Mouse (Mus musculus) granulocyte monocyte progenitor cell, adult 5-6 weeks (primary cell): Measurements from ENCODE around the gene Lgals12. TPM values are rescaled to one million over a fixed set of nuclear protein-coding genes. Genes with fewer than 3 reads are reported as not detected.

Source experiments
- ATAC-seq: replicated peaks from 2 replicates; pipeline ENCODE4 v1.8.0; 2016; ENCODE audit warnings: mild to moderate bottlenecking, moderate TSS enrichment, inconsistent platforms; ENCODE audit not compliant: poor library complexity, severe bottlenecking
- total RNA-seq, 2 experiments: library from RNA; stranded (forward) in 1 of 2; stranded (reverse) in 1 of 2; fragments of 200-712, 200-1000 nt in 1 of 2; fragments of >200 nt in 1 of 2; fragmentation: Nextera tagmentation in 1 of 2; gene quantifications; 2 replicates each; pipeline ENCODE4 v1.2.3; 2014 to 2017

Gene Lgals12
- not detected in 2 replicates for total RNA-seq (2014; fragmentation: Nextera tagmentation)
- not detected in 2 replicates for total RNA-seq (2017)

DNA sequence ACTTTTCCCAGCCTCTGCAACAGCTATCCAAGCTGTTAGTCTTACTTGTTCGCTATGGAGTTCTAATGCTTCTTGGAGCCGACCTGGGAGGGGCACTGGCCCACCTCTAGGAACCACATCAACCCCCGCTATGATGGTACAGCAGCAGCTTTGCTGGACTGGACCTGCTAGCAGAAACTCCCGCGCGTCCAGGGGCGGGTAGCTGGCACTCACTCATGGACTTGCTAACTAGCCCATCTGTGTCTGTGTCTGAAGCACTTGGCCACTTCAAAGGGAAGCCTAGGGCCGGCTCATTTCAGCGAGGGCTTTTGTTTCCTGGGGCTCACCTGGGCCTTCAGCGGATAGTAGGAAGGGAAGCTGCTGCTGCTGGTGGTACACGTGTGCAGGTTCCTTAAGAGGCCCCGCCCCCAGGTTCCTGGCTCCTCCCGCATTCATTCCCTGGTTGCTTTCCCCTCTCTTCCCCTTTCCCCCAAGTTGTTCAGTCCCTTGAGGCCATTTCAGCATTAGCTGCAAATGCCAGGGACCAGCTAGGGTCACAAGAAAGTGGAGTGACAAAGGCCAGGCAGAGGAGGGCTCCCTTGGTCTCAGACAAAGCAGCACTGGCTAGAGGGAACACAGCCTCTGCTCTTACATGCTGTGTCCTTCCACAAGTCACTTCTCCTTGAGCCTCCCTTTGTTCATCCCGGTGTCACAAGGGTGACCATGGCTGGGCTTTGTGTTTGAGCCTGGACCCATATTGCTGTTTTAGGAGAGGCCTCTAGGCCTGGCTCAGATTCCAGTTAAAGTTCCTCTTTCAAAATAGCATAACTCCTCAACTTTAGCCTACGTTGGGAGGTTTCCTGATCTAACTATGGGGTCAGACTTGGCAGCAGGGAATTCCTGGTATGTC lies at the start of gene Lgals12:
TSS of gene Lgals12 (minus strand) at position 393 of the 889 bp plus-strand sequence.
- 0 out of 2 replicates have a peak, but pooled peaks have one; percentile 12 for ATAC-seq

DNA sequence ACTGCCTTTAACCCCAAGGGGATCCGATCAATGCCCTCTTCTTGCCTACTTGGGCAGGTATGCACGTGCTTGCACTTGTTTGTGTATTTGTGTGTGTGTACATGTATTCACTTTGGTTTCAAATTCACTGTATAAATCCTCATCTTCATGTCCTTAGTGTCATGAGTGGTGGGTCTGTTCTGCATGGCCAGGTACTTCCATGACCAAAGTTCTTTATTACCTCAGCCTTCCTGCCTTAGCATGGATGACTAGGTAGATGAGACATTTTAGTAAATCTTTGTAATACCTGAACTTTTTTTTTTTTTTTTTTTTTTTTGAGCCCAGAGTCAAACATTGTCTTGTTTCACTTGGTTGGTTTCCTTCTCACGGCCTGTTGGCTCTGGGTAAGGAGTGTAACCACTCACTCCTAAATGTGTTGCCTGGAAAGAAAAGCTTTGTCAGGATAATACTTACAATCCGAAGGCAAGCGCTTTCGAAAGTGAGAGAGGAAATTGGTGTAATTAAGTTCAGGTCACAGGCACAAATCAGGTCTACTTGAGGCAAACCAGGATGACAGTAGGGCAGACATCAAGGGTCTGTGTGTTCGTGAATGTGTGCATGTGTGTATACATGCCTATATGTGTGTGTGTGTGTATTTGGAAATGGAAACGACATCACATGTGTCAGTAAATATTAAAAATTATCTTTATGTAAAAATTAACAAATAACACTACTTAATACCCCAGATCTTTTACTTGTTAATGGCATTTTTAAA lies 42.1 kb upstream of the Lgals12 start:
- ATAC-seq: no peak

DNA sequence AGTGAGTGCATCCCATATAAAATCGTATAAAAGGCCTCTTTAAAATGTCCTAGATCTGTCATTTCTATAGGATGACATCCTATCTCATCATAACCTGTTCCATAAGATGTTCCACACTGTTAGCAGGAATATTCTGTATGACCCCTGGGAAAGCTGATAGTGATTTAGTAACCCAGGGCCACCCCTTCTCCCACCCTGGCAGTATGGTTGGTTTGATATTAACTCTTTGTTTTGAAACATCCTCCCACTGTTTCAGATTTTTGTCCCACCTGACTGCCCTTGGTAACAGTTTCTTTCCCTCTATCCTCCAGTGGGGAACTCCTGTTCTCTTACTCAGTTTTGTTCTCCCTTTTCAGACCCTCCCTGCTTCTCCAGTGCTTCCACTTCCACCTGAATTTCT lies 26.8 kb upstream of the Lgals12 start:
- ATAC-seq: no peak

DNA sequence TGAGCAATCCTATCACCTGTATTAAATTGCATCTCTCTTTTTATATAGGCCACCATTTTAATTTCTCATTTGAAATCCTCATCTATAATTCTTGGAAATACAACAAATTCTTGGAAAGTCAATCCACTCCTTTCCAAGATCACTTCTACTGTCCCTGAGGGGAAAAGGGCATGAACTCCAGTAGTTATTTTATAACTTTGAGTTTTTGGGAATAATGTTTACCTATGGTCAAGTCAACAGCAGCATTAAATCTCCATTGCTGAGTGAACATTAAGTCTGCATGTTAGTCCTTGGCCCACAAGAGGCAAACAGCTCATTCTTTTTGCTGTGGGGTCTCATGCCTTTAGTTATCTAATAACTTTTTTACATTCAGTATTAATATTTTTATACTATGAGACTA lies 26.0 kb upstream of the Lgals12 start:
- no peak for ATAC-seq

DNA sequence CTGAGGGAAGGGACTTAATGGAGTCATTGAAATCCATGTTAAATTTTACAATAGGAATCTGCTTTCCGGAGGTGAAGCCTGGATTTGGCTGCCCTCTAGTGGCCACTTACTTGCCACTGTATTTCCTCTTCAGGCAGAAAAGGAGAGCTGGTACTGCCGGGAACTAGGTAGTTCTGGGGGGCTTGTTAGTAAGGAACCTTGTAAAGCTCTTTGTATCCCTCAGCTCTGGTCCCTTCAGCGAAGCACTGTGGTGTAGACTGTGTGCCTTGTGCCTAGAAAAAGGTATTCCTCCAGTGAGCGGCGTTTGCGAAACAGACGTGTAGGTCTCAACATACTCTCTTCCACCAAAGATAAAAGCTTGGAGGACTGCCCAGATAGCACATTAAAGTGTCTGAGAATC lies 10.7 kb upstream of the Lgals12 start:
- ATAC-seq: no peak; the same call in 1 of the 2 replicates

DNA sequence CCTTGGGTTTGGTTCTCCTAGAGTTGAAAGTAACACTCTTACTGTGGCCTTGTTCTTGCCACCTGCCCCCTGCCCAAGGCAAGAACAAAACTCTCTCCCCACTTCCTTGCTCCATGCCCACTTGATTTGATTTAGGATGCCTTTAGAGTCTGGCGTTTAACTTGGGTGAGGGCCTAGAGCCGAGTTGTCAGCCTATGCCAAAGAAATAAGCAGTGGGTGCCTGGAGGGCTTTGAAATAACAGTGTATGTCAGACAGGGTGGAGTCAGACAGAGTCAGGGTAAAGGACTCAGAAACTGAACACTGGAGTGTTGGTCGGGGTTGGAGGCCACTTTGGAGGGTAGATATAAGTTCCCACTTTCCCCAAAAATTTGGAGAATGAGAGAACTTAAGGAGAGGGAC lies 10.1 kb upstream of the Lgals12 start:
- ATAC-seq: no peak

DNA sequence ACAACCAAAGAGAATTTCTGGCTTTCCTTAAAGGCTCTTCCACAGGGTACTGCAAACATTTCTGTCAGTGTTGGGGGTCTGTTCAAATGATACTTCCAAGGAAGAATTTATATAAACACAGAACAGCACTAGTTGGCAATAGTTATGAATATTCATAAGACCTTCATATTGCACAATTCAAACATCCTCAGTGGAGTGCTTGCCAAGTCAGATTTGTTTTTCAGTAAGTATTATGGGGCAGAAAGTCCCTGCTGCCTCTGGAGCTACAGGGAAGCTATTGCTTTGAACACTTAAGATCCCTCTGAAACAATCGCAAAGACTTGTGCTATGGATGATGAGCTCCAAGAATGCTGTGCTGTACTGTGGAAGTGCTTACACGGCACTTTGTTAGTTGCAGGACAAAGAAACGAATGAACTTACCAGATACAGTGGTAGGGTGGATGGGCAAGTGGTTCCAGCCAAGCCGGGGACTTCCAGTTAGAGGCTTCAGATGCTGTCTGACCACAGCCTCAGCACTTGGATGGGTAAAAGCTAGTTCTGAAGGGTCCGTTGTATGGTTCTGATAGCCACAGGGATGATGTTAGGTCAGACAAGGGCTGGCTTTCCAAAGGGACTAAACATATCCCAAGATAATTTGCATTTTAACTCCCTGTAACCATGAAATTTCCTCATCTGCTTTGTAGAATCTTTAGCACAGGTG lies 9.4 kb upstream of the Lgals12 start:
- ATAC-seq: no peak

DNA sequence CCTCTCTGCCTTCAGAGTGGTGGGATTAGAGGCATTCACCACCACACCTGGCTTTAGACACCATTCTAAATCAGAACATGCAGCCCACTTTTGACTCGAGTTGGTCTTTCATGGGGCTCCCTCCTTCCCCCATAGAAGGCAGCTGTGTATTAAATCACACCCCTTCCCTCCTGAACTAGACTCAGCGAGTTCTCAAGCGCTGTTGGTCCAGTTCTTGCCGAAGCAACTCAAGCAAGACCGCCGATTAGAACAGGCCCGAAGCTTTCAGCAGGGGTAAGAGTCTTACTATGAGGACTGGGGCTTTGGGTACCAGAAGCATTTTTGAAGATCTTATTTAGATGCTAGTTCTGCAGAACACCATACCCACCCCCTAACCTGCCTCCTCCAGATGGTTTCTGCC lies 6.2 kb upstream of the Lgals12 start:
- no peak for ATAC-seq

DNA sequence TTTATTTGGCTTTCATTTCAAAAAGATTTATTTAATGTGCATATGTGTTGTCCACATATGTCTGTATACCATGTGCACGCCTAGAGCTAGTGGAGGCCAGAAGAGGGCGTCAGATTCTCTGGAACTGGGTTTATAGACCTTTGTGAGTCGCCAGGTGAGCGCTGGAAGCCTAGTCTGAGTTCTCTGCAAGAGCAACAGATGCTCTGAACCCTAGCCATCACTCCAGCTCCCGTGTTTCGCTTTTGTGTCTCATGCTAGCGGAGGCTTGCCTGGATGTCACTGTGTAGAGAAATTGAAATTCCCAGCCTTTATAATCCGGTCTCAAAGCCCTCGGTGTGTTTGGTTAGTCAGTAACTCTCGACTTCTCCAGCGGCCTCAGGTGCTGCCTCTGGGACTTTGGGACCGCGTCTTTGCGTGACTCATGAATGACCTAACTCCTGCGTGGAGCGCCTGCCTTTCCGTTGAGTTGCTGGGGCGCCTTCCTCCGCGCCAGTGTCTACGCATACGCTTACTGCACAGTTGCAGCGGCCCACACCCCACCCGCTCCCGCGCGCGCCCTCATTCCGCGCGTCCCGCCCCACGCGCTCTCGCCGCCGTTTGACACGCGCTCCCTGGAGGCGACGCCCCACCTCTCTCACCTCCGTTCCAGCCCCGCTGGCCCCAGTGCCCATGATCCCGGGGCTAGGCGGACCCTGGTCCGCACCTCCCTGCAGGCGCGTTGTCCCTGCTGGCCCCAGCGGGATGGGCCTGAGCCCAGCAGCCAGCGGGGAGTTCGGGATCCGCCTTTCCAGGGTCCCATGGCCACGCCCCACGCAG lies 5.2 kb upstream of the Lgals12 start, which contains the start of gene Hrasls5:
TSS of gene Hrasls5 (plus strand) at position 600 of the 816 bp plus-strand sequence.
- peak; percentile 71 for ATAC-seq

DNA sequence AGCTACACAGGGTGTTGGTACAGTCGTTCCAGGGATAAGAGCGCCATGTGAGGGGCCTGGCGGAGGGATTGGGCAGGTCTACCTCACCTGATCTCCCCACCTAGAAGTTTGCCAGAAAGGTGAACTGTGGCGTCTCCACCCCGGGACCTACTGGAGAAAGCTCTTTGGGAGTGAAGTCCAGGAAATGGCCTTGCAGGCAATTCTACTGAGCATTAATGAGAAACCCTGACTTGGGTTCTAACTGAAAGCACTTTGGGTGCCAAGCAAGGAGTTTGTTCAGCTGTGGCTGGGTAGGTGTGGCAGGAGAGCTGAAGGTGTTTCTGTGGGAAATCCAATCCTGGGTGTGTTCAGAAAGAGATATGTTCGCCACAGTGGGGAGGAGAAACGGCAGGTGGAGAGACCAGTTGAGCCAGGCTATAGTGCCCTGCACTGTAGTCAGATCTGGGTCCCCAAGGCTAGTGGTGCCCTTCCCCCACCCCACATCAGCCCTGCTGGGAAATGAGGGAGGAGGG lies 753 bp upstream of the Lgals12 start:
- no peak for ATAC-seq

DNA sequence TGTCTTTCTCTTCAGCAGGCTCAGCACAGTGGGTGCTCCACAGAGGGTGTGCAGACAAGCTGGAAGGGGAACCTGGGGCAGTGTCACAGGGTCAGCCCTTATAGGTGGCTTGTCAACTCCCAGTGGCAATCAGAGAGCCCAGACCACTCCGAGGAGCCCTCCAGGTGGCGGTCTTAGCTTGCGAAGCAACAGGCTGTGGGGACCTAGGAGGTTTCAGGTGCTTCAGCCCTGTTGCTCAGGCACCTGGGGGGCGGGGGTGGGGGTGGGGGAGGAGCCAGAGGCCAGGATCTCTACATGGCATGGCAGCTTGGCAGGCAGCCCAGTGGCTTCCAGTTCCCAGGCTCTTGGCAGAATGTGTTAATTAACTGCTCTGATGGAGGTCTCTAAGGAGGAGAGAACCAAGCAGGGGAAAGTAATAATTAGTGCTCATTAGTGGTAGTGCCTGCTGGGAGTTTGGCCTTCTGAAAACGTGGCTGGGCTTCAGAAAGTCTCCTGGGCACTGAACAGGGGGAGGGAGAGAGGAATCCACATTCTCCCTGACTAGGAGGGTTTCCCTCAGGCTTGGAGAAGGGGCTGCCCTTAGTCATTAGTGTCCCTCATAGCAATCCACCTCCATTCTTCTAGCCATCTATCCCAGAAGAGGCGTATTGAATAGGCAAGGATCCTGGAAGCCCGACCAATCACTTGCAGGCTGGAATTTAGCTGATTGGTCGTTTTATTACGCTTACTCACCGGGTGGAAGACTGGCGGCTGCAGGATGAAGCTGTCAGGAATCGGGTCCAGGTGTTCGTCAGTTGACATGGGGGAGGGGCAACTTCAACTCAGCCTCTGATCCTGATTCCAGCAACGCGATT lies 836 bp downstream of the Lgals12 start:
- ATAC-seq: no peak

DNA sequence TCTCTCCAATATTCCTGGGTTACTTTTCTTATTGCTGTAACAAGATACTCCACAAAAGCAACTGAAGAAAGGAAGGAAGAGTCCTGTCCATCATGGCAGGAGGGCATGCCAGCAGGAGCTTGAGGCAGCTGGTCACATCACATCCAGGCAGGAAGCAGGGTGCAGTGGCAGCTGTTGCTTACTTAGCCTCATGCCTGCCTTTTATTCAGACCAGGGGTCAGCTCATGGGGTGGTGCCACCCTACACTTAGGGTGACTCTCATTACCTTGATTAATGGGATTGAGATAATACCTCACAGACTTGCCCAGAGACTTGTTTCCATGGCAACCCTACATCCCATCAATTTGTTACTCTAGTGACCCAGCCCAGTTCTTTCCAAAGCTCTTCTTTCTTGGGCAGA lies 2.0 kb downstream of the Lgals12 start:
- no peak for ATAC-seq

DNA sequence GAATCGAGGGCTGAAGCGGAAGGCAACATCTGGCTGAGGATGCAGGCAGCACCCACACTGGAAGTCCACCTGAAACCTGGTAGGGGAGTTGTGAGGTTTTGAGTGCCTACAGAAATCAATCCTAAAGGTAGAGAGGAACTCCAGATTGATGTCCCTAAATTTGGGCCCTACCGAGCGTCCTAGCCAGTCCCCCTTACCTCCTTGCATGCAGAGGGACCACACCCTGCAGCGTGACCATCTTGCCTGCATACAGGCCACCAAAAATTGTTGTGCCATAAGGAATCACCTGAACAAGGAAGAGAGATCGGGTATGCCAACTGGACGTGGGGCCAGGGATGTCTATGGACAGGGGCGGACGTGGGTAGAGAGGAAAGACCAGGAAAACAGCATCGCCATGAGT lies 2.9 kb downstream of the Lgals12 start:
- no peak for ATAC-seq

DNA sequence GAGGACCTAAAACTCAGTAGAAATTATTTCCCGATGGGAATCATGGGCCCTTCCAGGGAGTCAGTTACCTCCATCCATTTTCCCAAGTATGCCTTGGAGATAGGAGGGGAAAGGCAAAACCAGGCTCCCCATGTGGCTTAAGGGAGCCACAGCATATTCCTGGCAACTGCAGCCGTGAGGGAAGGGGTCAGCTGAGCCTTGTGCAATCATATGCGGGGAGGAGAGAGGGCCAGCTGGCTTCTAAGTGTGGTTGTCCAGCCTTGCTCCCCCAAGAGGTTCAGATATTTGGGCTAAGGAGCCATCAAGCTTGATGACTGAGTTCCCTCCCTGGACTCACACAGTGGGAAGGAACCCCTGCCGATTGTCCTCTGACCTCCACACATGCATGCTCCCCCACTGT lies 5.4 kb downstream of the Lgals12 start:
- ATAC-seq: no peak

DNA sequence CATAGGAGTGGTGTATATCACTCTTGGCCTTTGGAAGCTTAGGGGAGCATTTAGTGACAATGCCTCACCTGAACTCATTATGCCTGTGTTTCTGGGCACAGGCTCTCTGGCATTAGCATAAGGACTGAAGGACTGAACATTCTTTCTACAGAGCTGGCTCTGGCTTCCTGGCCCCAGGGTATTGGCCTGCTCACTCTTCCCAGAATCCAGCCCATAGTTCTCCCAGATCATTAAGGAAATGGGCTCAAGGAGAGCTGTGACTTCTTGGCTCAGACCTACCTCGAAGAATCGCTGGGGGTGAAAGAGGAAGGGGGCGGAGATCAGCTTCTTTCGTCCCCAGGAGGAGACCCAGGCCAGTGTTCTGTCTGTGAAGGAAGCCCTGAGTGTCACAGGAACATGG lies 8.5 kb downstream of the Lgals12 start:
- ATAC-seq: no peak

DNA sequence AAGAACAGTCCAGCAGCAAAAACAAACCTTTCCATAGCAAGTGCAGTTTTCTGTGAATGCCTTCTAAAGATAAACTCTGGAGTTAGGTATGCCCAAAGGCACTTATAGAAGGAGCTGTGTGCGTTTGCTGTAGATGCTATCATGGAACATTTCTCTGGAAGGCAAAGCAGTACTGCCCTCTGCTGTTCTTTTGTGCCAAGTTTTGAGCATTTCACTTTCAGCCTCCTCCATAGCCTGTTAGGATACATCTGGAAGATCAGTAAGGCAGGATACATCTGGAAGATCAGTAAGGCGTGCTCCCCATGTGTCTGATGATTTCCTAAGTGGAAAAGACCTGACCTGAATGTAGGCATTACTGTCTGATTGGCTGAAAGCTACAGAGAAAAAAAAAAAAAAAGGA lies 11.5 kb downstream of the Lgals12 start:
- ATAC-seq: no peak

DNA sequence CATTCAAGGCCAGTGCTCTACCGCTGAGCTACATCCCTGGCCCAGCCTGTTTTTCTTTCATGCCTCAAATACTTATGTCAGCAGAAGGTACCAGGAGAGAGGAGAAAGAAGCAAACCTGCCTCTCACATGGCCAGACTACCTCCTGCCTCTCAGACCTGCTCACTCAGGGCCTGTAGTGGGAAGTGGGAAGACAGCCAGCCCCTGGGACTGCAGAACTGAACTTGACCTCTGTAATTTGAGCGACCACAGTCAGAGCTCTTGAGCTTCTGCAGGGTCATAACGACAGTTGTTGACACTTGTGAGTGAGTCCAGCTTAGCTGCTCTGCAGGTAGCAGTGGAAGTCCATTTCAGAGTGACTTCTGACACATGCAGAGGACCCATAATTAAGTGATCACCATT lies 15.0 kb downstream of the Lgals12 start:
- no peak for ATAC-seq

DNA sequence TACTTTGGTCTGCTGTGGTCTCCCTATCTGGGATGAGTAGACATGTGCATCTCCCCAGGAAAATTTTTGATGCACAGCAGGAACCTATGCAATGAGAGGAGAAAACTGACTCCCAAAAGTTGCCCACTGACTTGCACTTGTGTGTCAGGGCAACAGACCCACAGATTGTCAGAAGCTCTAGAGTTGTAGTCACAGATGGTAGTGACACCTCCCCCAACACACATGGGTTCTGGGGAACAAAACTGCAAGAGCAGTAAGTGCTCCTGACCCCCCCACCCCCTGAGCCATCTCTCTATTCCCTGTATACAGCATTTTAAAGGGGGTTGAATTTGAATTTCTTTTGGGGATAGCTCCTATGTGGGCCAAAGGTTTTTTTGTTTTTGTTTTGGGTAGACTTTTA lies 16.2 kb downstream of the Lgals12 start:
- ATAC-seq: no peak

DNA sequence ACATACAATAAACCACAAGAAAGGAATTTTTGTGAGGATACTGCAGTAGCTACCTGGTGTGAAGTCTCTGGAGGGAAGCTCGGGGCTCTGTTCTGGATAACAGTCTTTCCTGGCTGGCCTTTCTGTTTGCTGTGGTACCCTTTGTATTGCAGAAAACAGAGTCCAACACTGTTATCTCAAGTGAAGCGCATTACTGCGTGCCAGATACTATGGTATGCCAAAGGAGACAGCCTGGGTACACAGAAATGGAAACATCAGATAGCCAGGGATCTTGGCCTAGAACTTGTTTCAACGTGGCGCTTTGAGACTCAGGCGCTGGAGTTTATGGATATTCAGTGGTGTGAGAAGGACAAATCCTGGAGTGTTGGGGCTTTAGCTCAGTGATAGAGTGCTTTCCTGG lies 21.2 kb downstream of the Lgals12 start:
- ATAC-seq: no peak
